Mouse (Mus musculus) kidney, adult 11 months (tissue): Measurements from ENCODE around the gene Tmem115.
"Not testable (repeated sequence)": the region's sequence is repeated elsewhere in the genome, so short reads cannot be mapped to it uniquely, and the experiment has no call there.

Experiments
- DNase-seq: peaks from one replicate; pipeline ENCODE4 v3.0.0; 2022

Gene Tmem115

GRCm38 (mm10) chr9:107551117-107551889 lies 17.6 kb downstream of the Tmem115 start, which contains the start of gene Rassf1:
Gene Rassf1 (plus strand): TSS chr9:107551555.
- DNase-seq = peak; percentile 83

DNA sequence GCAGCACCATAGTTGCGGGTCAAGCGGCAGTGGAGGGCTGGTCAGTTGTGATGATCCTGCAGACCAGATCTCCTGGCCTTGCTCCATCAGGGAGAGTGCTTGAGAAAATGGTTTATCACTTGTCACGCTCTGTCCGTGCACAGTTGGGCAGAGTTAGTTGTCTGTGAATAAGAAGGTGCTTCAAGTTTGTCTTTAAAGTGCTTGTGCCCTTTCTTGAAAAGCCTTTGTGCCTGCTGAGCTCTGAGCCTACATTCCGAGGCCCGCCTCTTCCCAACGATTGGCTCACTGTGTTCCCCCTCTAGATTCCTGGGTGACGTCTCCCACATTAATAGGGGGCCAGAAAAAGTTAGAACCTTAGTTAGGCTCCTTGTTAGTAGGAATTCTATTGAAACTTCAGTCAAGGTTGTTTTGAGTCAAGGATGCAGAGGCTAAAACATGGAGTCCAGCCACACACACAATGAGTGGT lies 18.2 kb downstream of the Tmem115 start:
- DNase-seq = no peak

DNA sequence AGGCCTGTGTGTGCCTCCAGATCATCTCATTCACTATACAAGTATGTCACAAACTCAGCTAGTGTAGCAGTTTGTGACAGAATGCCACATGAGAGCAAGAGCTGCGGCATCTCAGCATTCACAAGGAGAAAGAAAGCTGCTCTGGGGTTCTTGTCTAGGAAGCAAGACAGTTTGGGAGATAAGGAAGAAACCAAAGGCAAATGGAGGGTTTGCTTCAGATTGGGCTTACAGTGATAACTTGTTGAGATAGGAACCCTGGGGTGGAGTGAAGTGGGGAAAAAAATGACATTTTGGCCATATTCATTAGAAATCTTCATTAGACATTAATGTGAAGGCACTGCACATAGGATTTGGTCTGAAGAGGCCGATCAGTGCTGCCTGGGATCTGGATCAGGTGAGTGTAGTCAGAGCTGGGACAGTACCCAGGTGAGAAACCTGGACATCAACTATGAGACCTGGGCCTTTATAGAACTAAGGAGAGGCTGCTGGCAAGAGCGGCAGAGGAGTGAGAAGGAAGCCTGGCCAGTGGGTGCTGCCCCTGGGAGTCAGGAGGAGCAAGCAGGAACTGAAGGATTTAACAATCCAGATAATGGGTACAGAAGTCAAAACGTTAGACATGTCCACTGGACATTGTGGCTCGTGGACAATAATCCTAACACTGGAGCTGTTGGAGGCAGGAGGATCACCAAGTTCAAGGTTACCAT lies 19.1 kb downstream of the Tmem115 start:
- DNase-seq = no peak

DNA sequence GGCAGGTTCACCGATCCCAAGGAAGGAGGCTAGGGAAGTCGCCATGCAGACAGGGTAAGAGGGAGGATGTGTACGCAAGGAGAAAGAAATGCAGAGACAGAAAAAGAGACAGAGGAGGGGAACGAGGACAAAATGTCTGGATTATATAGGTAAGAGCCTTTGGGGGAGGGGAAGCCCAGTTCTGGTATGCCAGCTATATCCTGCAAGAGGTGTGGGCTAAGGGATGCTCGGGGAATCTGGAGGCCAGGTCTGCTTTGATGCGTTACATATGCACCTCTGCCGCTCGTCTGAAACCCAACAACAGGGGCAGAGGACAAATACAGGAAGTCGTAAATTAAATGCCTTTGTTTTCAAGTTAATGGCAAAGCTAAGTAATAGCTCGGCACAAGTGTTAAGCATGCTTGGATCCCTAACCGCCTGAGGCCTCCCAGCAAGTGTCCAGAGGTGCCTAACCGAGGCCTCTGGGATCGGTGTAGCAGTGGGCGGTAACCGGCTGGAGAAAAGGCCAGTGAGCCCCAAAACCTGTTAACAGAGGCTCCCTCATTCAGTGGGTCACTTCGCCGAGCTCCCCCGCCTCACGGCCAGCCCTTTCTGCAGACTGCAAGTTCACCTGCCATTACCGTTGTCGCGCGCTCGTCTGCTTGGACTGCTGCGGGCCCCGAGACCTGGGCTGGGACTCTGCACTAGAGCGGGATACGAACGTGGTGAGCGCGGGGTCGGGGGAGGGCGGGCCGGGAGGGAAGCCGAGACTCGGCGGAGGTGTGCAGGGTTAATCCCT lies 20.0 kb downstream of the Tmem115 start:
- peak; percentile 63 for DNase-seq

- peak; percentile 96 for DNase-seq
These were observed 20.6 kb downstream of the Tmem115 start for GRCm38 (mm10) chr9:107554319-107554825.

GRCm38 (mm10) chr9:107555031-107555457 lies 21.3 kb downstream of the Tmem115 start:
- DNase-seq = peak; percentile 70

- DNase-seq = no peak
These were observed 22.0 kb downstream of the Tmem115 start for GRCm38 (mm10) chr9:107555701-107556100.

GRCm38 (mm10) chr9:107556346-107556745 lies 22.6 kb downstream of the Tmem115 start:
- no peak for DNase-seq

DNA sequence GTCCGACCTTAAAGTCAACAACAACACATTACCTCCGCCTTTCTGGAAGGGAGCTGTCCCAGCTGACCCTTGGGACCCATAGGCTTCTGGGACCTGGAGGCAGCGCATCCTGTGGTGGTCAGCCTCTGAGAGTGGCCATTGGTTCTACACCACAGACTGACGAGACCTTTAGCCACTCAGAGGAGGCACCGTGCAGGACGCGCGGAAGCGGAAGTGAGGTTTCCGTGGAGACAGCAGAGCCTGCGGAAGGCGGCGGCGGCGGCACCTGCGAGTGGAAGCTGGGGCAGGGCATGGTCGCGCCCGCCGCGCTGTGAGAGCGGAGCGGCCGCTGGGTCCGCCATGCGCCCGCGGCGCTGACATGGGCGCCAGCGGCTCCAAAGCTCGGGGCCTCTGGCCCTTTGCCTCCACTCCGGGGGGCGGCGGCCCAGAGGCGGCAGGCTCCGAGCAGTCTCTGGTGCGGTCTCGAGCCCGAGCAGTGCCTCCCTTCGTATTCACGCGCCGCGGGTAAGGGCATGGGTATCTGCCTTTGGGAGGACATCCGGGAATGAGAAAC lies 29.4 kb downstream of the Tmem115 start, which contains the start of gene Tusc2:
TSS of gene Tusc2 (plus strand) at position 227 of the 553 bp plus-strand sequence.
- DNase-seq = peak; percentile 97

GRCm38 (mm10) chr9:107565556-107565955 lies 31.8 kb downstream of the Tmem115 start:
- not testable (repeated sequence) for DNase-seq

DNA sequence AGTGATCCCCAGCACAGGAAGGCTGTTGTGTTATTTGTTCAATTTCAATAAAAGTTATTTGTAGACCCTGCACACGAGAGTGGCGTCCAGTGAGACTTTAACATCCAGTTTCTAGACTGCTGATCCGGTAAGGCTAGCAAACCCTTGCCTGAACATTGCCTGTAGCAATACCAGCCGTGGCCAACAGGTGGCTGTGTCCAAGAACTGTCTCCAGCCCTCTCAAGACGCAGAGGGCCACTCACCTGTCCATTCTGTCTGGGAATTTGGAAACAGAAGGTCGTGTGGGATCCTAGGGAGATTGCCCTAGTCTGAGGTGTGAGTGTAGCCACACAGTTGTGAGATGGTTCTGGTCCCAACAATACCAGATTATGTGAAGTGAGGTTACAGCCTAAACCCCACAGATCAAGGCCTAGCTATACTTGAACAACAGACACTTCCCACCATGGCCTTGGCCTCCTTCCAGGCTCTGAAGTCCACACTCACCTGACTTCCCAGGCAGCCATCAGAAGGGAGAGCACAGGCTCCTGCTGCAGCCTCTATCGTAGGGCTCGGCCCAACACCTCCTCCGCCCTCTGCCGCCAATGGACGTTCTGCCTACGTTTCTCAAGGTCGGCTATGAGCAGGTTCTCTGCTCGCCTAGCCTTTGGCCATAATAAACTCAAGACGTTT lies 32.4 kb downstream of the Tmem115 start:
- peak; percentile 90 for DNase-seq

- DNase-seq = peak; percentile 83
These were observed 33.1 kb downstream of the Tmem115 start for GRCm38 (mm10) chr9:107566855-107567254.

DNA sequence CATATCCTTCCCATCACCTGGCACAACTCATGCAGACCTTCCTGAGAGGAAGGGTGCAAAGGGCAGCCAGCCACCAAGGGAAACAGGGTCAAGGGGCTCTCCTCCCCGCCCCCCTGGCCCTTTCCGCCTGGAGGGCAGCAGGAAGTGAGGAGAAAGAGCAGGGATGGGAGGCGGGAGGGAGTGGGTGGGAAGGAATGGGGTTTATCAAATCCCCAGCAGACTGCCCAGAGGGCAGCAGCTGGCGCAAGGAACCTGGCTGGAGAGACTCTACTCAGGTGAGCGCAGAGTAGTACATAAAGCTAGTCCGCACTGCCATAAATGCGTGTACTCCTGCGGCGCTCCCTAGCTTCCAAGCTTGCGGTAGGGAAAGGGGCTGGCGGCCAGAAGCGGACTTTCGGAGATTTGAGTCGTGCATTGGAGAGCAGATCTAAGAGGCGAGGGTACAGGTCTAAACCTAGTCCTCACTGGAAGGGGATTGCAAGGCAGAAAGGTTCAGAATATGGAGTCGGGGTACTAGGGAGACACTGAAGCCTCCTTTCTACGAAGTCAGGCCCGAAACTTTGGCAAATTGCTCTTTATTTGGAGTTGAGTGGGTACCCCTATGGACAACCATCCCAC lies 34.1 kb downstream of the Tmem115 start, which contains the start of gene Hyal2:
TSS of gene Hyal2 (plus strand) at position 244 of the 618 bp plus-strand sequence.
- peak; percentile 90 for DNase-seq

GRCm38 (mm10) chr9:107568331-107569261 lies 34.9 kb downstream of the Tmem115 start:
- DNase-seq = peak; percentile 90

GRCm38 (mm10) chr9:107569270-107569669 lies 35.5 kb downstream of the Tmem115 start:
- no peak for DNase-seq

GRCm38 (mm10) chr9:107570016-107570415 lies 36.3 kb downstream of the Tmem115 start:
- DNase-seq = no peak

GRCm38 (mm10) chr9:107570845-107571244 lies 37.1 kb downstream of the Tmem115 start:
- DNase-seq = no peak

- DNase-seq = peak; percentile 60
These were observed 38.0 kb downstream of the Tmem115 start for GRCm38 (mm10) chr9:107571534-107572326.

- DNase-seq = no peak
These were observed 38.5 kb downstream of the Tmem115 start for GRCm38 (mm10) chr9:107572327-107572662.
